Mouse (Mus musculus) heart, postnatal 0 days (tissue): ENCODE data around the gene Prss54. TPM values are rescaled to one million over a fixed set of nuclear protein-coding genes. Genes with fewer than 3 reads are reported as not detected.
A peak's percentile ranks its signal among the peaks of the same experiment; 100 is the strongest.

Source experiments
- ATAC-seq: fragments of 200-750 bp; cut with Nextera tagmentation; 2 replicates; pipeline ENCODE4 v1.8.0; 2017; ENCODE audit warnings: low read depth, moderate number of reproducible peaks, moderate library complexity; ENCODE audit not compliant: insufficient read depth
- DNase-seq: peaks from one replicate; pipeline ENCODE4 v3.0.0-alpha.2; 2016; ENCODE audit warnings: low spot score
- H3K27ac ChIP-seq: fragments of 300-500 bp; sonication (generic); 2 replicates; pipeline ENCODE4 v1.5.1; 2014; ENCODE audit warnings: low read depth, mild to moderate bottlenecking
- H3K27me3 ChIP-seq: fragments of 300-500 bp; sonication (generic); 2 replicates; pipeline ENCODE4 v1.6.1; 2014; ENCODE audit warnings: low read length, mixed read lengths; ENCODE audit not compliant: control insufficient read depth, insufficient read depth
- H3K36me3 ChIP-seq: fragments of 300-500 bp; sonication (generic); replicated peaks from 2 replicates; pipeline ENCODE4 v1.6.1; 2014; ENCODE audit warnings: low read length, mixed read lengths; ENCODE audit not compliant: control insufficient read depth, insufficient read depth
- H3K4me1 ChIP-seq: fragments of 300-500 bp; sonication (generic); 2 replicates; pipeline ENCODE4 v1.6.1; 2014; ENCODE audit warnings: antibody characterized with exemption; ENCODE audit not compliant: control insufficient read depth, insufficient read depth
- H3K4me2 ChIP-seq: fragments of 300-500 bp; sonication (generic); 2 replicates; pipeline ENCODE4 v1.6.1; 2014; ENCODE audit warnings: low read depth, mild to moderate bottlenecking, low read length, moderate library complexity
- H3K4me3 ChIP-seq: fragments of 300-500 bp; sonication (generic); 2 replicates; pipeline ENCODE4 v1.5.1; 2014; ENCODE audit warnings: low read depth, low read length
- H3K9ac ChIP-seq: fragments of 300-500 bp; sonication (generic); replicated peaks from 2 replicates; pipeline ENCODE4 v1.6.1; 2014; ENCODE audit warnings: low read depth, low read length, mixed read lengths
- H3K9me3 ChIP-seq: fragments of 300-500 bp; sonication (generic); replicated peaks from 2 replicates; pipeline ENCODE4 v1.6.1; 2016; ENCODE audit warnings: low read length; ENCODE audit not compliant: control insufficient read depth
- CTCF ChIP-seq: IDR thresholded peaks from 2 replicates; pipeline ENCODE4 v1.5.1; 2016; ENCODE audit warnings: antibody characterized with exemption, control low read depth, low read depth
- EP300 ChIP-seq: IDR thresholded peaks from 2 replicates; pipeline ENCODE4 v1.6.1; 2016; ENCODE audit warnings: antibody characterized with exemption, low read depth
- WGBS: fragments of 180-500 bp; shearing (Covaris S2); extraction: QIAGEN DNeasy Blood & Tissue Kit; methylation state at CpG from one replicate; pipeline ENCODE4 v1.1.7; 2014; 5-methylcytosine and 5-hydroxymethylcytosine counted together
- polyA plus RNA-seq: library from polyadenylated mRNA; unstranded; fragments of >200 nt; fragmentation: Nextera tagmentation; extraction: Ambion mirVana; gene quantifications from 2 replicates; pipeline ENCODE4 v1.2.1, GENCODE M21; 2015
- total RNA-seq: library from RNA; depleted of rRNA; stranded (reverse); fragments of >200 nt; gene quantifications from 2 replicates; pipeline ENCODE4 v1.2.3, GENCODE M21; 2014; ENCODE audit warnings: low replicate concordance

Prss54 gene
- total and polyA plus RNA-seq, 2 experiments from 2014 or later = not detected

GRCm38 (mm10) chr8:95596841-95597241, 20.7 kb upstream of the Prss54 start:
- Histone ChIP-seq H3K4me2 (peak overlapping the region; percentile 17), H3K4me3 (no peak overlapping the region), H3K27ac (peak overlapping the region; percentile 94), H3K4me1 (no peaks in the 10 kb centered on the region; the same call in 1 of the 2 replicates), H3K9me3 (no peaks in the 10 kb centered on the region), H3K27me3 (no peaks in the 10 kb centered on the region), H3K9ac (no peak overlapping the region), H3K36me3 (no peaks in the 10 kb centered on the region)
- ATAC-seq (peak; percentile 94), DNase-seq (peak; percentile 93)
- peak; percentile 98 for TF ChIP-seq EP300
- TF ChIP-seq CTCF = no peak
- 17% methylated on average over 4 of the region's 4 CpGs for WGBS

- 76% methylated on average over 14 of the region's 14 CpGs for WGBS
- H3K27ac ChIP-seq = peak overlapping the region; percentile 94
Measured at GRCm38 (mm10) chr8:95595131-95595530, 19.0 kb upstream of the Prss54 start.

GRCm38 (mm10) chr8:95593439-95594393, 17.6 kb upstream of the Prss54 start:
- H3K4me2 ChIP-seq = no peak overlapping the region
- ATAC-seq (no peak), DNase-seq (no peak)
- H3K4me1 ChIP-seq = no peaks in the 10 kb centered on the region; the same call in 1 of the 2 replicates
- H3K4me3 ChIP-seq = no peak overlapping the region
- H3K27ac ChIP-seq = no peak overlapping the region
- H3K9ac ChIP-seq = no peak overlapping the region
- WGBS = 90% methylated on average over 7 of the region's 7 CpGs
- no peak for TF ChIP-seq EP300
- no peak for TF ChIP-seq CTCF
- H3K27me3 ChIP-seq = no peaks in the 10 kb centered on the region
- H3K36me3 ChIP-seq = no peaks in the 10 kb centered on the region
- no peaks in the 10 kb centered on the region for H3K9me3 ChIP-seq

More at GRCm38 (mm10) chr8:95595131-95595530, 19.0 kb upstream of the Prss54 start:
- Histone ChIP-seq H3K4me3 (no peak overlapping the region), H3K4me1 (no peaks in the 10 kb centered on the region; the same call in 1 of the 2 replicates), H3K27me3 (no peaks in the 10 kb centered on the region), H3K9me3 (no peaks in the 10 kb centered on the region), H3K36me3 (no peaks in the 10 kb centered on the region), H3K4me2 (no peak overlapping the region), H3K9ac (no peak overlapping the region)
- no peak for TF ChIP-seq CTCF
- TF ChIP-seq EP300 = no peak
- DNase-seq (no peak), ATAC-seq (no peak)

- Histone ChIP-seq H3K27ac (no peak overlapping the region), H3K4me1 (no peaks in the 10 kb centered on the region; the same call in 1 of the 2 replicates), H3K4me3 (no peak overlapping the region), H3K36me3 (no peaks in the 10 kb centered on the region), H3K27me3 (no peaks in the 10 kb centered on the region), H3K4me2 (no peak overlapping the region), H3K9ac (no peak overlapping the region), H3K9me3 (no peaks in the 10 kb centered on the region)
- DNase-seq (no peak), ATAC-seq (no peak)
- WGBS = 82% methylated on average over 12 of the region's 12 CpGs
- TF ChIP-seq CTCF (no peak), EP300 (no peak)
Measured at GRCm38 (mm10) chr8:95592131-95592780, 16.1 kb upstream of the Prss54 start.

- Histone ChIP-seq H3K36me3 (no peaks in the 10 kb centered on the region), H3K9ac (no peak overlapping the region), H3K4me1 (no peaks in the 10 kb centered on the region; the same call in 1 of the 2 replicates), H3K27ac (no peak overlapping the region), H3K4me2 (no peak overlapping the region), H3K9me3 (no peaks in the 10 kb centered on the region), H3K4me3 (no peak overlapping the region), H3K27me3 (no peaks in the 10 kb centered on the region)
- TF ChIP-seq CTCF = no peak
- no peak for TF ChIP-seq EP300
- WGBS = 65% methylated on average over 4 of the region's 4 CpGs
- no peak for ATAC-seq
- no peak for DNase-seq
Measured at GRCm38 (mm10) chr8:95590539-95590938, 14.4 kb upstream of the Prss54 start.
